Mouse (Mus musculus) midbrain, embryonic 14.5 days (tissue): ENCODE measurements around the gene Inafm2. TPM values are rescaled to one million over a fixed set of nuclear protein-coding genes. Genes with fewer than 3 reads are reported as not detected.

Source experiments
- ATAC-seq: fragments of 200-750 bp; cut with Nextera tagmentation; 2 replicates; pipeline ENCODE4 v1.8.0; 2017; ENCODE audit warnings: moderate number of reproducible peaks, moderate library complexity; ENCODE audit not compliant: low FRiP score, low TSS enrichment
- DNase-seq: peaks from one replicate; pipeline ENCODE4 v3.0.0-alpha.2; 2015
- H3K27ac ChIP-seq: fragments of 300-500 bp; sonication (generic); replicated peaks from 2 replicates; pipeline ENCODE4 v1.5.1; 2014; ENCODE audit warnings: mild to moderate bottlenecking, low read depth, low read length, moderate library complexity
- H3K27me3 ChIP-seq: fragments of 300-500 bp; sonication (generic); 2 replicates; pipeline ENCODE4 v1.6.1; 2014; ENCODE audit warnings: low read length, control low read depth, mixed read lengths; ENCODE audit not compliant: control insufficient read depth, insufficient read depth
- H3K36me3 ChIP-seq: fragments of 300-500 bp; sonication (generic); 2 replicates; pipeline ENCODE4 v1.6.1; 2014; ENCODE audit warnings: low read length, control low read depth; ENCODE audit not compliant: control insufficient read depth, insufficient read depth
- H3K4me1 ChIP-seq: fragments of 300-500 bp; sonication (generic); 2 replicates; pipeline ENCODE4 v1.6.1; 2014; ENCODE audit warnings: mild to moderate bottlenecking, antibody characterized with exemption, low read length, control low read depth; ENCODE audit not compliant: control insufficient read depth, insufficient read depth
- H3K4me2 ChIP-seq: fragments of 300-500 bp; sonication (generic); 2 replicates; pipeline ENCODE4 v1.6.1; 2014; ENCODE audit warnings: mild to moderate bottlenecking, low read length, moderate library complexity
- H3K4me3 ChIP-seq: fragments of 300-500 bp; sonication (generic); replicated peaks from 2 replicates; pipeline ENCODE4 v1.5.1; 2014; ENCODE audit warnings: low read depth, low read length
- H3K9ac ChIP-seq: fragments of 300-500 bp; sonication (generic); replicated peaks from 2 replicates; pipeline ENCODE4 v1.6.1; 2014; ENCODE audit warnings: mild to moderate bottlenecking, low read length, moderate library complexity
- H3K9me3 ChIP-seq: fragments of 300-500 bp; sonication (generic); 2 replicates; pipeline ENCODE4 v1.6.1; 2016; ENCODE audit warnings: low read length, control low read depth, mixed read lengths; ENCODE audit not compliant: control insufficient read depth
- WGBS: fragments of 180-500 bp; shearing (Covaris S2); extraction: QIAGEN DNeasy Blood & Tissue Kit; methylation state at CpG from one replicate; pipeline ENCODE4 v1.1.7; 2014; 5-methylcytosine and 5-hydroxymethylcytosine counted together
- polyA plus RNA-seq: library from polyadenylated mRNA; unstranded; fragments of >200 nt; fragmentation: Nextera tagmentation; extraction: Ambion mirVana; gene quantifications from 2 replicates; pipeline ENCODE4 v1.2.1, GENCODE M21; 2014

The Inafm2 gene
- polyA plus RNA-seq, 1 experiment from 2014 or later, result 30.8 TPM

- WGBS, result 9% methylated on average over 39 of the region's 39 CpGs
- peak; percentile 94 for ATAC-seq
- H3K4me3 ChIP-seq, result peak within 1 kb of the TSS; percentile 56
These were observed 34.2 kb downstream of the Inafm2 start, which contains the start of gene Disp2 for GRCm38 (mm10) chr2:118779504-118780480. Gene Disp2, plus strand, starts transcription at chr2:118779719.

GRCm38 (mm10) chr2:118781115-118781514 lies 35.6 kb downstream of the Inafm2 start:
- 43% methylated on average over 1 of the region's 1 CpGs for WGBS
- DNase-seq, result no peak
- Histone ChIP-seq H3K27me3 (no peaks in the 10 kb centered on the region), H3K4me1 (peaks cover 12% of the 10 kb centered on the region; the same call in 1 of the 2 replicates), H3K27ac (0 out of 2 replicates have a peak overlapping the region, but pooled peaks have one; percentile 20), H3K4me3 (no peak overlapping the region), H3K9ac (no peak overlapping the region; the same call in 1 of the 2 replicates), H3K9me3 (no peaks in the 10 kb centered on the region), H3K4me2 (peak overlapping the region; percentile 71), H3K36me3 (peaks cover 4% of the 10 kb centered on the region; the same call in 1 of the 2 replicates)
- ATAC-seq, result no peak

More at GRCm38 (mm10) chr2:118779504-118780480, 34.2 kb downstream of the Inafm2 start, which contains the start of gene Disp2:
- peak within 1 kb of the TSS; percentile 81 for H3K27ac ChIP-seq
- DNase-seq, result peak; percentile 98
- no peaks in the 10 kb centered on the region for H3K36me3 ChIP-seq
- H3K4me1 ChIP-seq, result peaks cover 14% of the 10 kb centered on the region; the same call in 1 of the 2 replicates
- H3K9ac ChIP-seq, result peak within 1 kb of the TSS; percentile 73
- H3K27me3 ChIP-seq, result no peaks in the 10 kb centered on the region
- H3K4me2 ChIP-seq, result peak within 1 kb of the TSS; percentile 71
- no peaks in the 10 kb centered on the region for H3K9me3 ChIP-seq

- DNase-seq (no peak), ATAC-seq (no peak)
- WGBS, result 69% methylated on average over 4 of the region's 4 CpGs
These were observed 36.7 kb downstream of the Inafm2 start for GRCm38 (mm10) chr2:118782303-118782702.

GRCm38 (mm10) chr2:118783093-118783492 lies 37.5 kb downstream of the Inafm2 start:
- H3K9ac ChIP-seq, result no peak overlapping the region
- no peaks in the 10 kb centered on the region for H3K9me3 ChIP-seq
- no peak overlapping the region for H3K4me2 ChIP-seq
- 61% methylated on average over 5 of the region's 5 CpGs for WGBS
- peaks cover 12% of the 10 kb centered on the region; the same call in 1 of the 2 replicates for H3K4me1 ChIP-seq
- no peak for ATAC-seq
- no peak overlapping the region for H3K27ac ChIP-seq
- no peak overlapping the region for H3K4me3 ChIP-seq
- H3K36me3 ChIP-seq, result peaks cover 24% of the 10 kb centered on the region
- DNase-seq, result no peak
- no peaks in the 10 kb centered on the region for H3K27me3 ChIP-seq

More at GRCm38 (mm10) chr2:118782303-118782702, 36.7 kb downstream of the Inafm2 start:
- Histone ChIP-seq H3K27me3 (no peaks in the 10 kb centered on the region), H3K9ac (no peak overlapping the region), H3K9me3 (no peaks in the 10 kb centered on the region), H3K4me3 (no peak overlapping the region), H3K36me3 (peaks cover 16% of the 10 kb centered on the region), H3K27ac (no peak overlapping the region), H3K4me1 (peaks cover 12% of the 10 kb centered on the region; the same call in 1 of the 2 replicates), H3K4me2 (no peak overlapping the region)

- H3K27ac ChIP-seq, result no peak overlapping the region
- peaks cover 12% of the 10 kb centered on the region; the same call in 1 of the 2 replicates for H3K4me1 ChIP-seq
- no peak overlapping the region for H3K4me2 ChIP-seq
- no peaks in the 10 kb centered on the region for H3K9me3 ChIP-seq
- H3K4me3 ChIP-seq, result no peak overlapping the region
- peaks cover 24% of the 10 kb centered on the region for H3K36me3 ChIP-seq
- no peak for ATAC-seq
- 87% methylated on average over 7 of the region's 7 CpGs for WGBS
- H3K27me3 ChIP-seq, result no peaks in the 10 kb centered on the region
- DNase-seq, result no peak
- H3K9ac ChIP-seq, result no peak overlapping the region
These were observed 38.1 kb downstream of the Inafm2 start for GRCm38 (mm10) chr2:118783663-118784062.

DNA sequence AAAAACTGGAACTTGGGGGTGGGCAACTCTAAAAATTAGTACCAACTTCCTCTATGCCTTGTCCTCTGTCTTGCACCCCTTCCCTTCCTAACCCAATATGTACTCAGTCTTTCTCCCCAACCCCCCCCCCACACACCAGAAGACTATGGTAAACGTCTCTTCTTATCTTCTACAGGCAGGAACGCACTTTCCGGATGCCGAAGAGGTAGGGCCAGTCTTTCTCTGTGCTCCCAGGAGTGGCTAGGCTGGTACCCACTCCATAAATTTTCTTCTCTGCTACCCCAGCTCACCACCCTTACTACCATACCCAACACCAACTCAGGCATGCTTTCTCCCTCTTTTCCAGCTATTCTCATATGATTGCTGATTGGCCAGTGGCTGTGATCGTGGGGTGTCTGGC lies 41.0 kb downstream of the Inafm2 start:
- H3K27me3 ChIP-seq, result no peaks in the 10 kb centered on the region
- H3K9ac ChIP-seq, result no peak overlapping the region
- 90% methylated on average over 5 of the region's 5 CpGs for WGBS
- no peaks in the 10 kb centered on the region for H3K9me3 ChIP-seq
- peaks cover 45% of the 10 kb centered on the region for H3K36me3 ChIP-seq
- no peaks in the 10 kb centered on the region for H3K4me1 ChIP-seq
- H3K4me2 ChIP-seq, result no peak overlapping the region
- H3K4me3 ChIP-seq, result no peak overlapping the region
- H3K27ac ChIP-seq, result no peak overlapping the region
- ATAC-seq (no peak), DNase-seq (no peak)

DNA sequence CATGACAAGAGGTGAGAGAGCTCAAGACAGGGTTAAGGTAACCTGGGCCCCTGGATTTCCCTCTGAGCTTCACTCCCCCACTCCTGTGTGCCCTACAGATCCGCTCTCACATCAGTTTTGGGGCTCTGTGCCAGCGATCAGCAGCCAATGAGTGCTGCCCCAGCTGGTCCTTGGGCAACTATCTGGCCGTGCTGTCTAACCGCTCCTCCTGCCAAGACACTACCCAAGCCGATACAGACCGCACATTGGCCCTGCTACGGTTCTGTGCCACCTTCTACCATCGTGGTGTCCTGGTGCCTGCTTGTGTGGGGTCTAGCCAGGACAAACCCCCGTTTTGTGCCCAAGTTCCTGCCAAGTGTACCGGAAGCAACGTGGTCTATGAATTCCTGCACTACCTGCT lies 43.9 kb downstream of the Inafm2 start:
- no peak overlapping the region for H3K27ac ChIP-seq
- DNase-seq (no peak), ATAC-seq (no peak)
- no peaks in the 10 kb centered on the region for H3K27me3 ChIP-seq
- no peaks in the 10 kb centered on the region for H3K4me1 ChIP-seq
- H3K36me3 ChIP-seq, result peaks cover 65% of the 10 kb centered on the region
- no peak overlapping the region for H3K4me2 ChIP-seq
- 90% methylated on average over 11 of the region's 11 CpGs for WGBS
- H3K9me3 ChIP-seq, result no peaks in the 10 kb centered on the region
- no peak overlapping the region for H3K9ac ChIP-seq
- no peak overlapping the region for H3K4me3 ChIP-seq

DNA sequence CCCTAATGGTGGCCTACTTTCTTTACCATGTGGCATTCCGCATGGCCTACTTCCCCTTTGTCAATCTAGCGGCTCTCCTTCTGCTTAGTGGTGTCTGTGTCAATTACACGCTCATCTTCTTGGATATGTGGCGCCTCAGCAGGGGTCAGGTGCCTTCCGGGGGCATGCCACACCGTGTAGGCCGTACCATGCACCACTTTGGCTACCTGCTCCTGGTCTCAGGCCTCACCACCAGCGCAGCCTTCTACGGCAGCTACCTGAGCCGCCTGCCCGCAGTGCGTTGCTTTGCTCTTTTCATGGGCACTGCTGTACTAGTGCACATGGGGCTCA lies 44.6 kb downstream of the Inafm2 start:
- no peaks in the 10 kb centered on the region for H3K27me3 ChIP-seq

More for the DNA sequence above, 44.6 kb downstream of the Inafm2 start:
- H3K36me3 ChIP-seq, result peaks cover 65% of the 10 kb centered on the region
- 44% methylated on average over 12 of the region's 12 CpGs for WGBS
- DNase-seq (no peak), ATAC-seq (no peak)
- H3K4me3 ChIP-seq, result no peak overlapping the region
- no peak overlapping the region for H3K9ac ChIP-seq
- no peak overlapping the region for H3K27ac ChIP-seq
- no peaks in the 10 kb centered on the region for H3K4me1 ChIP-seq
- no peaks in the 10 kb centered on the region for H3K9me3 ChIP-seq
- peak overlapping the region; percentile 6; the same call in 1 of the 2 replicates for H3K4me2 ChIP-seq
